Mouse (Mus musculus) lung, embryonic 16.5 days (tissue): ENCODE results near the gene Gm49450. TPM values are rescaled to one million over a fixed set of nuclear protein-coding genes. Genes with fewer than 3 reads are reported as not detected.
A peak's percentile ranks its signal among the peaks of the same experiment; 100 is the strongest.
"Not testable (repeated sequence)": the region's sequence is repeated elsewhere in the genome, so short reads cannot be mapped to it uniquely, and the experiment has no call there.

ENCODE experiments used
- ATAC-seq: fragments of 200-750 bp; cut with Nextera tagmentation; 2 replicates; pipeline ENCODE4 v1.8.0; 2017; ENCODE audit warnings: low read depth, mild to moderate bottlenecking, moderate library complexity
- H3K27ac ChIP-seq: fragments of 300-500 bp; sonication (generic); 2 replicates; pipeline ENCODE4 v1.5.1; 2014; ENCODE audit warnings: mild to moderate bottlenecking, control low read depth, low read length
- H3K27me3 ChIP-seq: fragments of 300-500 bp; sonication (generic); 2 replicates; pipeline ENCODE4 v1.6.1; 2014; ENCODE audit warnings: low read depth, low read length, mixed read lengths; ENCODE audit not compliant: control insufficient read depth, insufficient read depth
- H3K36me3 ChIP-seq: fragments of 300-500 bp; sonication (generic); 2 replicates; pipeline ENCODE4 v1.6.1; 2014; ENCODE audit warnings: low read length; ENCODE audit not compliant: control insufficient read depth, insufficient read depth
- H3K4me1 ChIP-seq: fragments of 300-500 bp; sonication (generic); replicated peaks from 2 replicates; pipeline ENCODE4 v1.6.1; 2014; ENCODE audit warnings: low read length, mixed read lengths; ENCODE audit not compliant: control insufficient read depth, insufficient read depth
- H3K4me2 ChIP-seq: fragments of 300-500 bp; sonication (generic); 2 replicates; pipeline ENCODE4 v1.6.1; 2014; ENCODE audit warnings: low read depth, low read length, control low read depth
- H3K4me3 ChIP-seq: fragments of 300-500 bp; sonication (generic); 2 replicates; pipeline ENCODE4 v1.5.1; 2014; ENCODE audit warnings: mild to moderate bottlenecking, low read length, control low read depth
- H3K9ac ChIP-seq: fragments of 300-500 bp; sonication (generic); 2 replicates; pipeline ENCODE4 v1.6.1; 2014; ENCODE audit warnings: low read length, control low read depth
- H3K9me3 ChIP-seq: fragments of 300-500 bp; sonication (generic); 2 replicates; pipeline ENCODE4 v1.6.1; 2016; ENCODE audit warnings: low read length; ENCODE audit not compliant: control insufficient read depth
- WGBS: fragments of 180-500 bp; shearing (Covaris S2); extraction: QIAGEN DNeasy Blood & Tissue Kit; methylation state at CpG from one replicate; pipeline ENCODE4 v1.1.7; 2014; 5-methylcytosine and 5-hydroxymethylcytosine counted together
- polyA plus RNA-seq: library from polyadenylated mRNA; unstranded; fragments of >200 nt; fragmentation: Nextera tagmentation; extraction: Ambion mirVana; gene quantifications from 2 replicates; pipeline ENCODE4 v1.2.1, GENCODE M21; 2015

The Gm49450 gene
- polyA plus RNA-seq, 1 experiment from 2014 or later = not detected

- no peak for ATAC-seq
- H3K27ac ChIP-seq = peak overlapping the region; percentile 47; the same call in 1 of the 2 replicates
These were observed 23.7 kb upstream of the Gm49450 start for GRCm38 (mm10) chr15:98976763-98977758.

GRCm38 (mm10) chr15:98973015-98973614 lies 19.8 kb upstream of the Gm49450 start:
- H3K4me2 ChIP-seq = no peak overlapping the region
- peaks cover 30% of the 10 kb centered on the region for H3K4me1 ChIP-seq
- H3K9ac ChIP-seq = no peak overlapping the region
- H3K27ac ChIP-seq = no peak overlapping the region
- ATAC-seq = no peak
- H3K36me3 ChIP-seq = no peaks in the 10 kb centered on the region
- H3K27me3 ChIP-seq = no peaks in the 10 kb centered on the region
- WGBS = 84% methylated on average over 9 of the region's 9 CpGs
- H3K4me3 ChIP-seq = no peak overlapping the region
- H3K9me3 ChIP-seq = no peaks in the 10 kb centered on the region

More at GRCm38 (mm10) chr15:98976763-98977758, 23.7 kb upstream of the Gm49450 start:
- Histone ChIP-seq H3K9me3 (no peaks in the 10 kb centered on the region), H3K4me2 (peak overlapping the region; percentile 22; the same call in 1 of the 2 replicates), H3K36me3 (no peaks in the 10 kb centered on the region), H3K4me3 (no peak overlapping the region), H3K4me1 (peaks cover 14% of the 10 kb centered on the region), H3K9ac (peak overlapping the region; percentile 49; the same call in 1 of the 2 replicates), H3K27me3 (no peaks in the 10 kb centered on the region)
- 60% methylated on average over 21 of the region's 21 CpGs for WGBS

- ATAC-seq, H3K9ac ChIP-seq: not testable (repeated sequence)
- 56% methylated on average over 15 of the region's 15 CpGs for WGBS
These were observed 18.4 kb upstream of the Gm49450 start for GRCm38 (mm10) chr15:98971576-98972320.

GRCm38 (mm10) chr15:98971111-98971510 lies 17.8 kb upstream of the Gm49450 start:
- H3K4me2 ChIP-seq = no peak overlapping the region
- peaks cover 17% of the 10 kb centered on the region for H3K4me1 ChIP-seq
- no peaks in the 10 kb centered on the region for H3K36me3 ChIP-seq
- no peak overlapping the region for H3K4me3 ChIP-seq
- no peak overlapping the region for H3K27ac ChIP-seq
- no peak overlapping the region for H3K9ac ChIP-seq
- H3K27me3 ChIP-seq = no peaks in the 10 kb centered on the region
- no peaks in the 10 kb centered on the region for H3K9me3 ChIP-seq
- ATAC-seq = no peak
- WGBS = 28% methylated on average over 4 of the region's 4 CpGs

More at GRCm38 (mm10) chr15:98971576-98972320, 18.4 kb upstream of the Gm49450 start:
- not testable (repeated sequence) for H3K27ac ChIP-seq, H3K4me3 ChIP-seq, H3K9me3 ChIP-seq, H3K27me3 ChIP-seq, H3K36me3 ChIP-seq, H3K4me2 ChIP-seq
- peaks cover 17% of the 10 kb centered on the region for H3K4me1 ChIP-seq

GRCm38 (mm10) chr15:98969372-98970101 lies 16.2 kb upstream of the Gm49450 start:
- Histone ChIP-seq H3K4me3 (no peak overlapping the region), H3K9ac (peak overlapping the region; percentile 6; the same call in 1 of the 2 replicates), H3K4me1 (peaks cover 17% of the 10 kb centered on the region), H3K27ac (peak overlapping the region; percentile 26), H3K4me2 (peak overlapping the region; percentile 5; the same call in 1 of the 2 replicates), H3K9me3 (no peaks in the 10 kb centered on the region), H3K36me3 (no peaks in the 10 kb centered on the region), H3K27me3 (no peaks in the 10 kb centered on the region)
- peak; percentile 30 for ATAC-seq
- WGBS = 20% methylated on average over 16 of the region's 16 CpGs

GRCm38 (mm10) chr15:98968701-98969371 lies 15.5 kb upstream of the Gm49450 start:
- no peak overlapping the region for H3K4me3 ChIP-seq
- H3K27me3 ChIP-seq = no peaks in the 10 kb centered on the region
- H3K9ac ChIP-seq = peak overlapping the region; percentile 37; the same call in 1 of the 2 replicates
- no peaks in the 10 kb centered on the region for H3K36me3 ChIP-seq
- H3K4me2 ChIP-seq = peak overlapping the region; percentile 2; the same call in 1 of the 2 replicates
- 13% methylated on average over 12 of the region's 12 CpGs for WGBS
- peak overlapping the region; percentile 23; the same call in 1 of the 2 replicates for H3K27ac ChIP-seq
- ATAC-seq = peak; percentile 80; the same call in 1 of the 2 replicates
- H3K9me3 ChIP-seq = 0 out of 2 replicates have a peak, but pooled peaks cover 3% of the 10 kb centered on the region
- H3K4me1 ChIP-seq = peaks cover 17% of the 10 kb centered on the region

- H3K4me3 ChIP-seq = no peak overlapping the region
- H3K36me3 ChIP-seq = no peaks in the 10 kb centered on the region
- ATAC-seq = no peak
- 0 out of 2 replicates have a peak, but pooled peaks cover 3% of the 10 kb centered on the region for H3K9me3 ChIP-seq
- H3K27me3 ChIP-seq = no peaks in the 10 kb centered on the region
- peaks cover 2% of the 10 kb centered on the region; the same call in 1 of the 2 replicates for H3K4me1 ChIP-seq
- no peak overlapping the region for H3K9ac ChIP-seq
- no peak overlapping the region for H3K27ac ChIP-seq
- H3K4me2 ChIP-seq = no peak overlapping the region
- 63% methylated on average over 3 of the region's 3 CpGs for WGBS
These were observed 6.2 kb upstream of the Gm49450 start for GRCm38 (mm10) chr15:98959531-98959930.

- Histone ChIP-seq H3K4me1 (peaks cover 2% of the 10 kb centered on the region; the same call in 1 of the 2 replicates), H3K27me3 (no peaks in the 10 kb centered on the region), H3K9me3 (0 out of 2 replicates have a peak, but pooled peaks cover 2% of the 10 kb centered on the region), H3K9ac (no peak overlapping the region), H3K4me3 (no peak overlapping the region), H3K36me3 (no peaks in the 10 kb centered on the region), H3K27ac (no peak overlapping the region), H3K4me2 (no peak overlapping the region)
- WGBS = 86% methylated on average over 4 of the region's 4 CpGs
- ATAC-seq = no peak
These were observed 5.6 kb upstream of the Gm49450 start for GRCm38 (mm10) chr15:98958901-98959420.
